Mouse (Mus musculus) midbrain, embryonic 10.5 days (tissue): ENCODE measurements at regions not wholly inside any gene's neighbourhood (a gene's known extent, or its start where the extent isn't known, plus 50 kb on each side); places are given as distances from the start of the nearest gene placed in this dataset.

Experiments
- DNase-seq: peaks from one replicate; pipeline ENCODE4 v3.0.0-alpha.2; 2017; ENCODE audit warnings: low spot score
- H3K27ac ChIP-seq: fragments of 300-500 bp; sonication (generic); replicated peaks from 2 replicates; pipeline ENCODE4 v1.5.1; 2016; ENCODE audit warnings: mild to moderate bottlenecking
- H3K27me3 ChIP-seq: fragments of 300-500 bp; sonication (generic); 2 replicates; pipeline ENCODE4 v1.6.1; 2016; ENCODE audit warnings: low read depth, mild to moderate bottlenecking; ENCODE audit not compliant: poor library complexity, severe bottlenecking
- H3K36me3 ChIP-seq: fragments of 300-500 bp; sonication (generic); 2 replicates; pipeline ENCODE4 v1.6.1; 2016; ENCODE audit warnings: mild to moderate bottlenecking, moderate library complexity
- H3K4me1 ChIP-seq: fragments of 300-500 bp; sonication (generic); 2 replicates; pipeline ENCODE4 v1.6.1; 2016
- H3K4me3 ChIP-seq: fragments of 300-500 bp; sonication (generic); 2 replicates; pipeline ENCODE4 v1.5.1; 2016; ENCODE audit warnings: mild to moderate bottlenecking, moderate library complexity
- H3K9me3 ChIP-seq: fragments of 300-500 bp; sonication (generic); replicated peaks from 2 replicates; pipeline ENCODE4 v1.6.1; 2016; ENCODE audit warnings: mild to moderate bottlenecking
- WGBS: fragments of 180-500 bp; shearing (Covaris S2); methylation state at CpG from one replicate; pipeline ENCODE4 v1.1.7; 2016; 5-methylcytosine and 5-hydroxymethylcytosine counted together

DNA sequence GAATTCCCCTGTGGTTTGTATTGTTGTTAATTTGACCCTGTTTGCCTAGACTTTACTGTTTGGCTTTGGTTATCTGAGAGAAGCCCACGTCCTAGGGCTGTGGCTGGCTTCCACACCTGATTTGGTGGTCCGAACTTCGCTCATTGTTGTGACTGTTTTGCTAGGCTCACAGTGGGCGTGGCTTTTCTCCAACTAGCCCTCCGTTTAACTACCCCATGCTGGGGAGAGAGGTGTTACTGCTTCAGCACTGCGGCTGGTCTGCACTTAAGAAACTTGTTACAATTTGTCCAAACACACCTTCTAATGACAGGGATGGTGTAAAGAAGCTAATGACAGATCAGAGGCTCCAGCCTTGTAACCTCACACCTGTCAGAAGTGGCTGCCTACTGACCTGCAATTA, 64.7 kb upstream of the Fxr1 start:
- Histone ChIP-seq H3K4me3 (no peak overlapping the region), H3K9me3 (no peaks in the 10 kb centered on the region), H3K4me1 (peaks cover 22% of the 10 kb centered on the region), H3K27me3 (peaks cover 18% of the 10 kb centered on the region), H3K27ac (no peak overlapping the region), H3K36me3 (no peaks in the 10 kb centered on the region)
- DNase-seq = no peak
- WGBS = 3% methylated on average over 6 of the region's 6 CpGs

DNA sequence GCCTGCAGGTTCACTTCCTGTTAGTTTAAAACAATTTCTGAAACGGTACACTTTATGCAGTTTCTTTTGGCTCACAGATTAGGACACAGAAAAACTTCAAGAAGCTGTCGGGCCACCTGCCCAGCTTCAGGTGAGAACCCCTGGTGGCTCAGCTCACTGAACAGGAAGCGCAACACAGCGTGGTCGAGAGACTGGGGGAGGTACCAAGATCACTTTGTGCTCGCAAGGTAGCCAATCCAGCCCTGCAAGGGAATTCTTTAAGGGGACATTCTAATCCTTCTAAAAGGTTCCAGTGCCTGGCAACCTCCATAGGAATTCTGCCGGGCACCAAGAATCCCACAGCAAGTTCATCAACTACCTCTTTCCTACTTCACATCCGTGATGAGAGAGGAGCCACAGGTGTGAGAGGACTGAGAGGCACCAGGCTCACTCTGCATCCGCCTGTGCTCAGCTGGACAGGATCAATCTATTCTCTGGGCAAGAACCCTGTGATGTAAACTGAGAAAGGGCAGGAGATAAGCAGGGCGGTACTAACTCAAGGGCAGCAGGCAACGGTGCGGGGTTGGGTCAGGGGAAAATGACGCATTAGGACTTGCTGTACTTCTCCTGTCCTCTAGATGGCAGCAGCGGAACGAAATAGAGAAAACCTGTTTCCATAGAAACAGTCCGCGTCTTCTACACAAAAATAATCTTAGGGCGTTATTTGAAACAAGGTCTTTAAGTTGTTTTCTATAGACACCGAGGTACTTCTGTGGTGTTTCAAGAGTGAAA, 63.7 kb upstream of the Fxr1 start:
- DNase-seq = peak; percentile 69
- Histone ChIP-seq H3K9me3 (no peaks in the 10 kb centered on the region), H3K27me3 (peaks cover 18% of the 10 kb centered on the region), H3K27ac (no peak overlapping the region), H3K4me1 (peaks cover 24% of the 10 kb centered on the region), H3K4me3 (peak overlapping the region; percentile 44), H3K36me3 (no peaks in the 10 kb centered on the region)
- WGBS = 4% methylated on average over 19 of the region's 19 CpGs

DNA sequence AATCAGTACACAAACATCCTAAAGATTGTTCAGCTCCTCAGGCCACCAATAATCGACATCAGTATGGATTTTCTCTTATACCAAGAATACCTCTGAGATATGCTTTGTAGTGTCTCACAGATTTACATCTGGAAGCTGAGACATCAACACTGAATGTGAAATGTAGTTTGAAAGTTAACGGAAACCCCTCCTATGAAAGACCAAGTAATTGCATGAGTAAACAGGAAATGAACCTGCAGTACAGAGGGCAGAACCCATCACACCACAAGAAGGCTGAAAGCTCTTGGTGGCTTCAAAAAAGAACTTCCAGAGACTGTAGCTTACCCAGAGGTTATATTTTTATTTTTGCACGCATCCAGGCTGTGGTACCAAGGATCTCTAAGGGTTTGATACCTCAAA, 63.1 kb upstream of the Fxr1 start:
- 52% methylated on average over 3 of the region's 3 CpGs for WGBS
- no peak for DNase-seq
- peaks cover 28% of the 10 kb centered on the region for H3K4me1 ChIP-seq
- H3K4me3 ChIP-seq = peak overlapping the region; percentile 44; the same call in 1 of the 2 replicates
- peaks cover 18% of the 10 kb centered on the region for H3K27me3 ChIP-seq
- H3K36me3 ChIP-seq = no peaks in the 10 kb centered on the region
- H3K27ac ChIP-seq = no peak overlapping the region
- H3K9me3 ChIP-seq = no peaks in the 10 kb centered on the region

DNA sequence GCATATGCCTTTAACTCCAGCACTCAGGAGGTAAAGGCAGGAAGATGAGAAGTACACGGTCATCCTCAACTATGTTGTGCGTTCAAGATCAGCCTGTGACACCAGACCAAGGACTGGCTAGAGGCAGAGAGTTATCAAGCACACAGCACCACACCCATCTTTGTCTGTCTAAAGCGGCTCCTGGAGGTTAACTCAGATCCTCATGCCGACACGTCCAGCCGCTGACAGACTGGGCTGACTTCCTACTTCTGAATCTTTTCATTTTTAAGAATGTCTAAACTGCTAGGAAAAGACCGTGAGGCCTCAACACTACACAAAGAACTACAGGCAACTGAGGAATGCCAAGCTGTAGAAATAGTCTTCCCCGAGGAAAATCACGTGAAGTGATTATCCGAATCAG, 62.1 kb upstream of the Fxr1 start:
- Histone ChIP-seq H3K27ac (no peak overlapping the region), H3K4me3 (no peak overlapping the region), H3K4me1 (peaks cover 28% of the 10 kb centered on the region), H3K36me3 (no peaks in the 10 kb centered on the region), H3K9me3 (no peaks in the 10 kb centered on the region), H3K27me3 (peaks cover 18% of the 10 kb centered on the region)
- 90% methylated on average over 10 of the region's 10 CpGs for WGBS
- no peak for DNase-seq

DNA sequence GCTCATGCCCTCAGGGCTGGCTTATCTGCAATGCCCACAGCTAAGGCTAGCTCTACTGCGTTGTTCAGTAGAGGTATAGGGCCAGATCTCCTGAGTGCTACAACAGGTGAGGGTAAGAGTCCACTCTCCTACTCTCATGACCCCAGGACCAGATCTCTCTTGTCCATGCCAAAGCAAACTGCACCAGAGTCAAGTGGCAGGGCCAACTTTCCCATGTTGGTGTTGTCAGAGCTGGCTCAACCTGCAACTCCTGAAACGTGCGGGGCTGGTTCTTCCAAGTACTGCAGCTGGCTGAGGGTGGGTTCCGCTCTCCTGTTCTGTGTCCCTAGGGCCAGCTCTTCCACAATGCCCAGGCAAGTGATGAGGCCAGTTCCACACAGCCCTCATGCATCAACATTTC, 61.5 kb upstream of the Fxr1 start:
- H3K27me3 ChIP-seq = peaks cover 18% of the 10 kb centered on the region
- H3K36me3 ChIP-seq = no peaks in the 10 kb centered on the region
- no peak overlapping the region for H3K4me3 ChIP-seq
- H3K27ac ChIP-seq = no peak overlapping the region
- H3K4me1 ChIP-seq = peaks cover 28% of the 10 kb centered on the region
- DNase-seq = no peak
- 89% methylated on average over 4 of the region's 4 CpGs for WGBS
- H3K9me3 ChIP-seq = no peaks in the 10 kb centered on the region

DNA sequence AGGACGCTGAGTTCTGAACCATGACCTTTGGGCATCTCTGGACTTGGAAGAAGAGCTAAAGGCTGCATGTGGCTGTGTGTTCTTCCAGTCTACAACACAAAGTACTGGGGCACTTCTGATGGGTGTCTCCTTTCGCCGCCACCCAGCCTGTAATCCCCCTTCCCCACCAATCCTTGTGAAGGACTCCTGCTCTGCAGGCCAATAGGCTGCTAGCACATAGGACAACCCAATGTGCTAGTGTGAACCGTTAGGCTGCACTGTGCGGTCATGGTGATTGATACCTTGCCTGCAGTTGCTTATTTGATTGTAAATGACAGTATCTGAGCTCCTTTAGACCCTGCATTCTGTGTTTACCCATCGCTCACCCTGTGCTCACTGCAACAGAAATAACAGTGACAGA, 59.5 kb upstream of the Fxr1 start:
- no peaks in the 10 kb centered on the region for H3K36me3 ChIP-seq
- no peak overlapping the region for H3K27ac ChIP-seq
- H3K4me1 ChIP-seq = peaks cover 20% of the 10 kb centered on the region
- WGBS = 61% methylated on average over 6 of the region's 6 CpGs
- no peak overlapping the region for H3K4me3 ChIP-seq
- H3K27me3 ChIP-seq = peaks cover 10% of the 10 kb centered on the region
- no peaks in the 10 kb centered on the region for H3K9me3 ChIP-seq
- DNase-seq = no peak

DNA sequence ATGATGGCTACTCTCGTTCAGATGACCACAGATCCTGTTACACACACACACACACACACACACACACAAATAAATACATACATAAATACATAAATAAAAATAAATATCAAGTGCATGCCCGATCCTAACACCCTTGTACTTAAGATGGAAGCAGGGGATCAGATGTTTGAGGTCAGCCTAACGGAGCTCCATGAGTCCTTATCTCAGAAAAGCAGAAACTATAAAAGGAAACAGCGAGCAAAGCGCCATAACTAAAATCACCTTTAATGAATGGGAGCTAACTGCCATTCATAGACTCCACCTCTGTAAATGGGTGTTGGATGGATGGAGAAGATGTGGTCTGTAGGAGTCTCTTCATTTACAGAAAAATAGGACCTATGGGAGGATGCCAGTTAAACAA, 56.8 kb upstream of the Fxr1 start:
- Histone ChIP-seq H3K36me3 (no peaks in the 10 kb centered on the region), H3K27me3 (no peaks in the 10 kb centered on the region), H3K9me3 (no peaks in the 10 kb centered on the region), H3K4me3 (no peak overlapping the region), H3K4me1 (peaks cover 6% of the 10 kb centered on the region; the same call in 1 of the 2 replicates), H3K27ac (no peak overlapping the region)
- WGBS = 91% methylated on average over 5 of the region's 5 CpGs
- DNase-seq = no peak

DNA sequence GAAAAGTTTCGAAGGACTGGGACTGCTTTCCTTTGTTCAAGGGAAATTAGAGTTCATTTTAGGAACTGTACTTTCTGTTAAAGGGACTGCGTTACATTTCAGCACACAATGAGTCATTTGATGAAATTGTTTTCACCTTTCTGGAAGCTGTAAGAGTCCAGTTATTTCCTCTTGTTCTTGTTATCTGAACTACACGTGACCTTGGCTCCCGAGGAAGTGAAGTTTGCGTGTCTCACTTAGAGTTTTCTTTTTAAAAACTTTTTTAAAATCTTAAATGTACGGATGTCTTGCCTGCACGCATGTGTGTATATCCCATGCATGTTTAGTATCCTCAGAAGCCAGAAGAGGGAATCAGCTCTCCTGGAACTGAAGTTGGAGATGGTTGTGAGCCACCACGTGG, 52.6 kb upstream of the Fxr1 start:
- no peaks in the 10 kb centered on the region for H3K9me3 ChIP-seq
- H3K27me3 ChIP-seq = no peaks in the 10 kb centered on the region
- H3K4me3 ChIP-seq = no peak overlapping the region
- no peak for DNase-seq
- no peak overlapping the region for H3K27ac ChIP-seq
- no peaks in the 10 kb centered on the region for H3K36me3 ChIP-seq
- no peaks in the 10 kb centered on the region for H3K4me1 ChIP-seq
- 87% methylated on average over 8 of the region's 8 CpGs for WGBS
